Mouse (Mus musculus) gastrocnemius, postnatal 4 days (tissue): Measurements from ENCODE around the gene Jmjd4. TPM values are rescaled to one million over a fixed set of nuclear protein-coding genes. Genes with fewer than 3 reads are reported as not detected.

Source experiments
- DNase-seq, 2 experiments: peaks; one replicate each; pipeline ENCODE4 v3.0.0; 2021 to 2022; ENCODE audit warnings: low spot score in 2 of 2, mixed read lengths in 2 of 2
- long read RNA-seq, 2 experiments: library from polyadenylated mRNA; stranded (forward); transcript quantifications; one replicate each; pipeline ENCODE4 v2.0.0; 2021
- total RNA-seq, 2 experiments: library from RNA; stranded (reverse); gene quantifications; 2 replicates each; pipeline ENCODE4 v1.2.3; 2021

Jmjd4 gene
- 10 to 100 TPM in 1 of 2 experiments, 1 to 10 TPM in 1; 8.5 to 10.0 TPM for total RNA-seq
- long read RNA-seq, experiment 1, full-length matches to known transcripts: 2 of 4 reads
- long read RNA-seq, experiment 1, partial matches to known transcripts: 0 of 4 reads
- long read RNA-seq, experiment 1, other reads (novel, unspliced or antisense): 2 of 4 reads
- long read RNA-seq, experiment 2, full-length matches to known transcripts: 4 of 7 reads
- long read RNA-seq, experiment 2, partial matches to known transcripts: 0 of 7 reads
- long read RNA-seq, experiment 2, other reads (novel, unspliced or antisense): 3 of 7 reads

DNA sequence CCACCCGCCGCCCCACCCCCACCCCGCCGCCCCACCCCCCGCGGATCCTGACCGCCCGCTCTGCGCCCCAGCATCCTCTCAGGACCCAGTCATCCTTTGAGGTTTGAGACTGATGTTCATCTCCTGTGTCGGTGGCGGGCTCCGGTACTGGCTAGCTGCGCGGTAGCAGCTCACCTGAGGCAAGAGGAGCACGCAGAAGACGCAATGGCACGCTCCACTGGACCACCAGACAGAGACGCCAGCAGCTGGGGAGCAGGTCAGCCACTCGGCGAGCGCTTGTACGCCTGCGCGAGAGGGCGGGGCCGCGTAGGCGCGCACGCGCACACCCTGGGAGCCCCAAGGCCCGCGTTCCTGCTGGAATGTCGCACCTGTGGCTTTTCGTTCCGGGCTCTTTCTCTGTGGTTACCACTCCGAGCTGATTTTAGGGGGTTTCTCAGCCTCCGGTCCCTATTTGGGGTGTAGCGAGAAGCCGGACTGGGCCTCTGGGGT lies at the start of gene Jmjd4:
Gene Jmjd4 (plus strand): TSS at position 305 of the 489 bp plus-strand sequence.
- peak; percentile 83 to 87 for DNase-seq

DNA sequence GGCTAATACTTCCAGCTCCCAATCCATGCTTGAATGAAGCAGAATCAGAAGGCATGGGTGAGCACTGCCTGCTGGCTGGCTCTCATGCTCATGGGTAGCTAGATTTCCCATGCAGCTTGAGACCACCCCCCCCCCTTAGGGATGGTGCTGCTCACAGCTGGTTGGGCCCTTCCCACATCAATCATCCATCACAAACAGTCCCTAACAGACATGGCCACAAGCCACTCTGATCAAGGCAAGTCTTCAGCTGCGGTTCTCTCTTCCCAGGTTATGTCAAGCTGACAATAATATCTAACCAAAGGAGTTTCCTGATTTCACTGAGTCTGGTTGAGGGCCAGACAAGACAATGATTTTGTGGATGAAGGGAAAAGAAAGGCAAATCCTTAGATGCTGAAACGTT lies 49.0 kb upstream of the Jmjd4 start:
- DNase-seq: no peak

GRCm38 (mm10) chr11:59405761-59406160 lies 44.1 kb upstream of the Jmjd4 start:
- no peak for DNase-seq

DNA sequence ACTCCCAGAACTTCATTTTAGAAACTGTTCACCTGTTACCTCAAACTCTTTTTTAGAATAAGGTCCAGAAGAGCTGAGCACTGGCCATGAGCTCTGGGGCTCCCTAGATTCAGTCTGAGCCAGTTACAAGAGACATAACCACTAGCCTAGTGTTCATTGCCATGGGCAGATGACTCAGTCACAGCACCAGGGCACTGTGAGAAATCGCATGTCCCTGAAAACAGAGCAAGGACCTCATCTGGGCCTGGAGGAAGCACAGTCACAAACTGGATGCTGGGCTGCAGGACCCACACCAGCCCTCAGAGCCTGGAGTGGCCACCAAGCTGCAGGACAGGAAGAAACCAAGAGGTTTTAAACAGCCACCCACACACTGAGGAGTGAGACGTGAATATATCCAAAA lies 39.0 kb upstream of the Jmjd4 start:
- no peak for DNase-seq

GRCm38 (mm10) chr11:59412058-59412457 lies 37.8 kb upstream of the Jmjd4 start:
- no peak for DNase-seq

GRCm38 (mm10) chr11:59412999-59413863 lies 36.6 kb upstream of the Jmjd4 start:
- DNase-seq: no peak

DNA sequence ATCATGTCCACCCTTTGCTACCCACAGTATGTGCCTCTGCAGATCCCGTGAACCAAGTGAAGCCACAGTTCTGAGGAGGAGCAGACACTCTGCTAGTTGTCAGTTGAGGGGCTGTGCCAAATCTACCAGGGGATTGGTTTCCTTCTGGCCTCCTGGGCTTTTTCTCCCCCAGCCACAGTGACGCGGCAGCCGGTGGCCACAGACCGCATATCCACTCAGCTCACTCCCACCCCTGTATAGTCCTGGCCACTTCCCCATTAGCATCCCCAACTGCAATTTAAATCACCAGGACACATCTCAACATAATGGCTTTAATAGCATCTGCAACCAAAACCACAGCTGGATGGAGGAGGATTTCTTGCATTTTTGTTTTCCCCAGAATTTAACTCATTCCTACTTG lies 31.1 kb upstream of the Jmjd4 start:
- no peak for DNase-seq

- DNase-seq: no peak
Observed at GRCm38 (mm10) chr11:59421436-59421835, 28.4 kb upstream of the Jmjd4 start.

GRCm38 (mm10) chr11:59421967-59422366 lies 27.9 kb upstream of the Jmjd4 start:
- DNase-seq: no peak

DNA sequence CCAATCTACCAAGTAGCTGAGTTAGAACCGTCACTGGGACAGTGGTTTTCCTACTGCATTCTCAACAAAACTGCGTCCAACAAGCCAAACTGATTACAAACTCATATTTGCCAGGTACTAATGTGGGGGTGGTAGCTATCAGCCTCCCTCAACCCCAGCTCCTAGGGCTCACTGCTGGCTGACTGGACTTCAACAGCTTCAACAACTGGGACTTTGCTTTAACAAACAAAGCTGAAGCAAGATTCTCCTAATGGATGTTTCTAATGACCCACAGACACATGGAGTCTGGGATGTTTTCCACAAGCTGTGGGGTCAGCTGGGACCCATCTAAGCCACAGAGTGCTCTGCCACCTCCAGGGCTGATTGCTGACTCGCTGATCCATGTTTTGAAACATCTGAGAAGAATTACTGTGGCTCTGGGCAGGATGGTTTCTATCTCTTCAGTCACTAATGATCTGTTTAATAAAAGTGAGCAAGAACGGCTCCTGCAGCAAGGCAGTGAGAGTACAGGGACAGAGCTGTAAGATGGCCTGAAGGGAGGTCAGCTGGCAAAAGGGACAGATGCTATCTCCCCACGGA lies 26.7 kb upstream of the Jmjd4 start:
- no peak for DNase-seq

- peak in 1 of 2 experiments; percentile 37 for DNase-seq
Observed at GRCm38 (mm10) chr11:59425671-59426101, 24.2 kb upstream of the Jmjd4 start.

DNA sequence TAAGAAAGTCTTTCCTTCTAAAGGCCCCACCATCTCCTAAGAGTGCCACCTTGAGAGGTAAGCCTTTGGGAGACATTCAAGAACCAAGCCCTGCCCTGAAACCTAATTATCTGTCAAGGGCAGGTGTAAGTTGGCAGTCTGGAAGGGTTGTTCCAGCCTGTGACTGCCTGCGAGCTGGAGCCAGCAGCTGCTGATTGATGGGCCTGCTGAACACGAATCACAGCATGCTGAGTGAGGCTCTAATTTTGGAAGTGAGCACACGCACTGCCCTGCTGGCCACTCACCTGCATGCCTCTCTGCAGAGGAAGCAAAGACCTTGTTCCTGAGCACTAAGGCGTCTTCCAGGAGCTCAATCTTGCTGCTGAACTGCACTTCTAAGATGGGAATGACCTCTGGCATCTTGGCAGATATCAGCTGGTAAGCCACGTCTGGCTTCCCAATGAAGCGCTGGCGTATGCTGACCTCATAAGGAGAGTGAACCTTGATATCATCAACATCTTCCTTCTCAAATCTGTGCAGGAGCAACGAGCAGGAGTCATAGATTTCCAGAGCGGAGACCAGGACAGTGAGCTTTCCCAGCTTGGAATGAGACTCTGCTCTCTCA lies 21.7 kb upstream of the Jmjd4 start:
- DNase-seq: no peak

DNA sequence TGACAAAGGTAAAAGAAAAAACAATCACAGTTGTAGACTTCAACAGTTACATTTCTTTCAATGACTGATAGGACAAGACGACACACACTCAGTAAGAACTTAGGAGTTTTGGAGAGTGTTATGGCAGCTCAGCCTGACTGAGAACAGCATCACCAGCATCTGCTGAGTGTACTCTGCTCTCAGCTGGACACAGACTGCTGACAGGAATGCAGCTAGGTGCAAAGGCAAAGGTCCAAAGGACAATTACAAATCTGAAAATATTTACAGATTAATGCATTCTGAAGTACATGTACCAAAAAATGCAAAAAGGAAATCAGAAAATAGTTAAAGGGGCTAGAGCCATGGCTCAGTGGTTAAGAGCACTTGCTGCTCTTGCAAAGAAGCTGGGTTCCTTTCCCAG lies 19.9 kb upstream of the Jmjd4 start:
- DNase-seq: no peak

DNA sequence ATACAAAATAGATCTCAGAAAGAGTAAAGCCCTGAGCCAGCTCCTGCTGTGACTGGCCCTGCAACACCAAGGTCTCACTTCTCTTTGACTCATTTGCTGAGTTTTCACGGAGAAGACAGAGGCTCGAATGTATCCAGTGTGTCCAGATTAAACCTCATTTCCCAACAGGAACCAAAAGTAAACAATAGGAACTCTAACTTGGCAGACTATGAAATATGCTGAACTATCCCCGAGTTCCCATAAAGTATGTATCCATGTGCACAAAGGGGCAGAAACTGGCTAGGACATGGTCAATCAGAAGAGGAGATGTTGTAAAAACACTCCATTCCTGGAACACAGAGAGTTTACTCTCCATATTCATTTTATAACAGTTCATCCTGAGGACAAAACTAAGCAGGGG lies 17.6 kb upstream of the Jmjd4 start:
- no peak for DNase-seq

DNA sequence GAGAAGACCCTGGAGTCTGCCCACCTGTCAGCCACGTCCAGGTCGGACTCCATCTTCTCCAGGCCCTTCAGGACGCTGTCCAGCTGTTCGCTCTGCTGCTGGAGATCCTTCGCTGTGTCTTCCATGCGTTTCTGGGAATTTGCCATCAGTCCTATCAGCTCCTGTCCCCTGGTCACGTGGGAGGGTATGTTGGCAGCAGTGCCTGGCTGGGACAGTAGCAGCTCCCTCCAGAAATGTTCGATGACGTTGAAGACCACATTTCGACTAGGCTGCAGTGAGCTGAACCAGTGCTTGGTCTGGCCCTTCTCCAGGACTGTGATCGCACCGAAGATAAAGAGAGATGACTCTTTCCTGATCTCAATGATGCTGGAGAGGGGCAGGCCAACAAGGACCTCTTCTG lies 11.9 kb upstream of the Jmjd4 start:
- DNase-seq: no peak

- no peak for DNase-seq
Observed at GRCm38 (mm10) chr11:59443102-59443501, 6.7 kb upstream of the Jmjd4 start.

DNA sequence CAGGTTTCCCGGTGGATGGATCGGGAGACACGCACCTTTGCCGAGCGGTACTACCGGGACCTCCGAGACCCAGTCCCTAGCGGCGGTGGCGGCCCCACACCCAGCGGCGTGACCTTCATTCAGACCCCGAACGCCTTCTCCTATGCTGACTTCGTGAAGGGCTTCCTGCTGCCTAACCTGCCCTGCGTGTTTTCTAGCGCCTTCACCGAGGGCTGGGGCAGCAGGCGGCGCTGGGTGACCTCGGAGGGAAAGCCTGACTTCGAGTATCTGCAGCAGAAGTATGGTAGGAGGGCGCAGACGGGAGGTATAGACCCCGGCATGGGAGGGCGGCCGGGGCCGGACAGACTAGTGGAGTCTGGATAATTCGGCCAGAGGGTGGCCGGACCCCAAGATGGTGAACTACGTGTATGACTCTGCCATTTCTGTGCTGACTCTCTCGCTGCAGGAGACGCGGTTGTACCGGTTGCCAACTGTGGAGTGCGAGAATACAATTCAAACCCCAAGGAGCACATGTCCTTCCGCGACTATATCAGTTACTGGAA lies 456 bp downstream of the Jmjd4 start:
- DNase-seq: no peak

- DNase-seq: no peak
Observed at GRCm38 (mm10) chr11:59451086-59451485, 1.2 kb downstream of the Jmjd4 start, which contains the start of gene Snap47. TSS of gene Snap47 (minus strand) at chr11:59451186.

- DNase-seq: no peak
Observed at GRCm38 (mm10) chr11:59456346-59456745, 6.5 kb downstream of the Jmjd4 start.

- DNase-seq: no peak
Observed at GRCm38 (mm10) chr11:59456891-59457290, 7.0 kb downstream of the Jmjd4 start.

DNA sequence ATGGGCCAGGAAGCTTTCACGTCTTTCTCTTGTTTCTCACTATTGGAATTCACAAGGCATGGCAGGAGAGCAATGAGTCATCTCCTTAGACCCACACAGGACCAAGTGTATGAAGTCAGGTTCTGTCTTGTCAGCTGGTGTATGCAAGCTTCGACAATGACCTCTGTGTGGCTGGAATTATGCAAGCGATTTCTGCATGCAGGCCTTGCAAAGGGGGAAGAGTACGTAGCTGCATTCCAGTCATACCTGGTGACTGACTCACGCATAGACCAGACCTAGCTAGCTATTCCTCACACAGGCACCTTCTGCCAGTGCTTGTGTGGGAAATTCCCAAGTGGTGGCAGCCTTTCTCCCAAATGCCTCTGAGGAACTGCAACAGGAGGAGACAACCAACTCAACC lies 9.1 kb downstream of the Jmjd4 start:
- DNase-seq: no peak
